Mouse (Mus musculus): ENCODE measurements around the gene Ssxa1. TPM values are rescaled to one million over a fixed set of nuclear protein-coding genes. Genes with fewer than 3 reads are reported as not detected.
"Not testable (repeated sequence)": the region's sequence is repeated elsewhere in the genome, so short reads cannot be mapped to it uniquely, and the experiment has no call there.

Gene Ssxa1
- total RNA-seq (2021): not detected

- DNase-seq: no peak
These were observed at the start of gene Ssxa1 for GRCm38 (mm10) chrX:21115520-21115919. Gene Ssxa1, plus strand, starts transcription at chrX:21115820.

- no peak for DNase-seq
These were observed 47.5 kb upstream of the Ssxa1 start, which contains the start of gene Spaca5 for GRCm38 (mm10) chrX:21068106-21068505. Gene Spaca5, plus strand, starts transcription at chrX:21068406.

- no peak for DNase-seq
These were observed 27.0 kb upstream of the Ssxa1 start for GRCm38 (mm10) chrX:21088645-21088982.

GRCm38 (mm10) chrX:21088983-21089866 is 26.4 kb upstream of the Ssxa1 start, which contains the start of gene Zfp300:
Gene Zfp300, minus strand, starts transcription at chrX:21089527.
- DNase-seq: peak; percentile 67

GRCm38 (mm10) chrX:21089867-21090239 is 25.8 kb upstream of the Ssxa1 start:
- DNase-seq: peak; percentile 5

GRCm38 (mm10) chrX:21146675-21147074 is 31.1 kb downstream of the Ssxa1 start:
- DNase-seq: not testable (repeated sequence)

Other genes starting within 250 kb of the Ssxa1 start
- 10 to 100 TPM; 19.8 to 21.1 TPM for gene Timp1, start 245.7 kb upstream of the Ssxa1 start, total RNA-seq (2021)
- gene Syn1, start 194.8 kb upstream of the Ssxa1 start, total RNA-seq (2021): under 1 TPM; 0.29 to 0.41 TPM
- gene Cfp, start 184.3 kb upstream of the Ssxa1 start, total RNA-seq (2021): 1 to 10 TPM; 3.4 to 4.5 TPM
- gene Elk1, start 165.2 kb upstream of the Ssxa1 start, total RNA-seq (2021): 10 to 100 TPM; 13.5 to 14.4 TPM
- 10 to 100 TPM; 37.0 to 41.9 TPM for gene Uxt, start 153.8 kb upstream of the Ssxa1 start, total RNA-seq (2021)
- 1 to 10 TPM; 4.1 to 4.5 TPM for gene Zfp182, start 53.5 kb upstream of the Ssxa1 start, total RNA-seq (2021)
- gene Spaca5, start 47.4 kb upstream of the Ssxa1 start, total RNA-seq (2021): not detected
- under 1 TPM; 0.59 to 0.91 TPM for gene Zfp300, start 26.3 kb upstream of the Ssxa1 start, total RNA-seq (2021)
- gene Gm21876, start 59.8 kb downstream of the Ssxa1 start, total RNA-seq (2021): not detected

Measured in heart, postnatal 4 days (tissue).